Mouse (Mus musculus) liver, embryonic 11.5 days (tissue): ENCODE measurements at regions not wholly inside any gene's neighbourhood (a gene's known extent, or its start where the extent isn't known, plus 50 kb on each side); places are given as distances from the start of the nearest gene placed in this dataset.

Experiments used
- ATAC-seq: fragments of 200-750 bp; cut with Nextera tagmentation; replicated peaks from 2 replicates; pipeline ENCODE4 v1.8.0; 2017; ENCODE audit warnings: moderate number of reproducible peaks, mild to moderate bottlenecking, moderate TSS enrichment, moderate library complexity; ENCODE audit not compliant: low FRiP score
- DNase-seq: peaks from one replicate; pipeline ENCODE4 v3.0.0-alpha.2; 2017; ENCODE audit warnings: low spot score
- H3K27ac ChIP-seq: fragments of 300-500 bp; sonication (generic); 2 replicates; pipeline ENCODE4 v1.5.1; 2014; ENCODE audit warnings: mild to moderate bottlenecking, low read depth, low read length, control low read depth
- H3K27me3 ChIP-seq: fragments of 300-500 bp; sonication (generic); replicated peaks from 2 replicates; pipeline ENCODE4 v1.6.1; 2014; ENCODE audit warnings: low read length, mixed read lengths; ENCODE audit not compliant: control insufficient read depth, insufficient read depth
- H3K36me3 ChIP-seq: fragments of 300-500 bp; sonication (generic); 2 replicates; pipeline ENCODE4 v1.6.1; 2014; ENCODE audit warnings: mild to moderate bottlenecking, low read length, moderate library complexity, mixed read lengths; ENCODE audit not compliant: control insufficient read depth, insufficient read depth
- H3K4me1 ChIP-seq: fragments of 300-500 bp; sonication (generic); replicated peaks from 2 replicates; pipeline ENCODE4 v1.6.1; 2014; ENCODE audit warnings: low read length, mixed read lengths; ENCODE audit not compliant: control insufficient read depth, insufficient read depth
- H3K4me2 ChIP-seq: fragments of 300-500 bp; sonication (generic); 2 replicates; pipeline ENCODE4 v1.6.1; 2014; ENCODE audit warnings: mild to moderate bottlenecking, control low read depth, moderate library complexity
- H3K4me3 ChIP-seq: fragments of 300-500 bp; sonication (generic); 2 replicates; pipeline ENCODE4 v1.5.1; 2014; ENCODE audit warnings: low read depth, low read length, control low read depth
- H3K9ac ChIP-seq: fragments of 300-500 bp; sonication (generic); 2 replicates; pipeline ENCODE4 v1.6.1; 2014; ENCODE audit warnings: low read depth, low read length, control low read depth
- H3K9me3 ChIP-seq: fragments of 300-500 bp; sonication (generic); 2 replicates; pipeline ENCODE4 v1.6.1; 2016; ENCODE audit warnings: low read length, inconsistent platforms, mixed read lengths; ENCODE audit not compliant: control insufficient read depth
- WGBS: fragments of 180-500 bp; shearing (Covaris S2); extraction: QIAGEN DNeasy Blood & Tissue Kit; methylation state at CpG from one replicate; pipeline ENCODE4 v1.1.7; 2014; 5-methylcytosine and 5-hydroxymethylcytosine counted together

GRCm38 (mm10) chr3:40189529-40189928, 341.6 kb upstream of the Intu start:
- Histone ChIP-seq H3K4me1 (no peaks in the 10 kb centered on the region), H3K9me3 (no peaks in the 10 kb centered on the region), H3K4me2 (no peak overlapping the region), H3K4me3 (no peak overlapping the region), H3K9ac (no peak overlapping the region), H3K36me3 (no peaks in the 10 kb centered on the region), H3K27me3 (no peaks in the 10 kb centered on the region), H3K27ac (no peak overlapping the region)
- ATAC-seq: no peak
- no peak for DNase-seq
- WGBS: 75% methylated on average over 6 of the region's 6 CpGs

GRCm38 (mm10) chr3:40190024-40190423, 341.1 kb upstream of the Intu start:
- ATAC-seq: no peak
- no peak overlapping the region for H3K27ac ChIP-seq
- no peaks in the 10 kb centered on the region for H3K36me3 ChIP-seq
- H3K9me3 ChIP-seq: no peaks in the 10 kb centered on the region
- no peaks in the 10 kb centered on the region for H3K4me1 ChIP-seq
- no peak overlapping the region for H3K4me3 ChIP-seq
- H3K4me2 ChIP-seq: no peak overlapping the region
- H3K9ac ChIP-seq: no peak overlapping the region
- no peaks in the 10 kb centered on the region for H3K27me3 ChIP-seq
- DNase-seq: no peak
- WGBS: 70% methylated on average over 4 of the region's 4 CpGs

- ATAC-seq (no peak), DNase-seq (no peak)
- WGBS: 72% methylated on average over 4 of the region's 4 CpGs
- Histone ChIP-seq H3K9ac (no peak overlapping the region), H3K4me1 (no peaks in the 10 kb centered on the region), H3K4me2 (no peak overlapping the region), H3K4me3 (no peak overlapping the region), H3K27ac (no peak overlapping the region), H3K9me3 (no peaks in the 10 kb centered on the region), H3K27me3 (no peaks in the 10 kb centered on the region), H3K36me3 (no peaks in the 10 kb centered on the region)
Measured at GRCm38 (mm10) chr3:40200174-40200573, 330.9 kb upstream of the Intu start.

DNA sequence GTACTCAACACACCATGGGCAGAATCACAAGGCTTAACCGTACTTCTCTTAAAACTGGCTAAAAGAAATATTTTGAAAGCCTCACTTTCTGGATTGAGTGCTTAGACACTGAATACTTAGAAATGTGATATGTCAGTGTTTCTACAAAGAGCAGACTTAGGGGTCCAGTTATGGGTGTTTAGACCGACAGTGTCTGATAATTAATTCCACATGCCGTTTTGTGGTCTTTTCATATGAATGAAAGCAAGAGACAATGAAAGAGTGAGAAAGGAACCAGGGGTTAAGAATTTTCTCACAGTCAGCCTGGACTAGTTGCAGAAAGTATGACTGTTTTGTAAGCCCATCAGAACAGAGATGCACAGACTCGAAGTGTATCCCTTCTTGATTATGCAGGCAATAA, 324.8 kb upstream of the Intu start:
- no peaks in the 10 kb centered on the region for H3K4me1 ChIP-seq
- H3K4me3 ChIP-seq: no peak overlapping the region
- no peaks in the 10 kb centered on the region for H3K27me3 ChIP-seq
- no peak overlapping the region for H3K9ac ChIP-seq
- DNase-seq (no peak), ATAC-seq (no peak)
- H3K4me2 ChIP-seq: no peak overlapping the region
- no peaks in the 10 kb centered on the region for H3K9me3 ChIP-seq
- H3K27ac ChIP-seq: no peak overlapping the region
- no peaks in the 10 kb centered on the region for H3K36me3 ChIP-seq
- WGBS: 81% methylated on average over 4 of the region's 4 CpGs

- no peak overlapping the region for H3K4me2 ChIP-seq
- DNase-seq (no peak), ATAC-seq (no peak)
- no peak overlapping the region for H3K27ac ChIP-seq
- H3K27me3 ChIP-seq: no peaks in the 10 kb centered on the region
- no peak overlapping the region for H3K4me3 ChIP-seq
- no peaks in the 10 kb centered on the region for H3K36me3 ChIP-seq
- no peaks in the 10 kb centered on the region for H3K4me1 ChIP-seq
- H3K9ac ChIP-seq: no peak overlapping the region
- H3K9me3 ChIP-seq: no peaks in the 10 kb centered on the region
Measured at GRCm38 (mm10) chr3:40211793-40212192, 319.3 kb upstream of the Intu start.

GRCm38 (mm10) chr3:40226772-40227171, 304.3 kb upstream of the Intu start:
- H3K36me3 ChIP-seq: no peaks in the 10 kb centered on the region
- ATAC-seq (no peak), DNase-seq (no peak)

GRCm38 (mm10) chr3:40243499-40244101, 287.5 kb upstream of the Intu start:
- Histone ChIP-seq H3K36me3 (no peaks in the 10 kb centered on the region), H3K27ac (no peak overlapping the region), H3K4me1 (no peaks in the 10 kb centered on the region), H3K27me3 (no peaks in the 10 kb centered on the region), H3K9me3 (no peaks in the 10 kb centered on the region), H3K4me3 (no peak overlapping the region), H3K9ac (no peak overlapping the region), H3K4me2 (no peak overlapping the region)
- no peak for DNase-seq
- ATAC-seq: no peak
- 82% methylated on average over 4 of the region's 4 CpGs for WGBS

More at GRCm38 (mm10) chr3:40226772-40227171, 304.3 kb upstream of the Intu start:
- no peak overlapping the region for H3K9ac ChIP-seq
- H3K4me1 ChIP-seq: no peaks in the 10 kb centered on the region
- H3K9me3 ChIP-seq: no peaks in the 10 kb centered on the region
- 68% methylated on average over 1 of the region's 1 CpGs for WGBS
- H3K27ac ChIP-seq: no peak overlapping the region
- no peak overlapping the region for H3K4me2 ChIP-seq
- no peaks in the 10 kb centered on the region for H3K27me3 ChIP-seq
- no peak overlapping the region for H3K4me3 ChIP-seq

DNA sequence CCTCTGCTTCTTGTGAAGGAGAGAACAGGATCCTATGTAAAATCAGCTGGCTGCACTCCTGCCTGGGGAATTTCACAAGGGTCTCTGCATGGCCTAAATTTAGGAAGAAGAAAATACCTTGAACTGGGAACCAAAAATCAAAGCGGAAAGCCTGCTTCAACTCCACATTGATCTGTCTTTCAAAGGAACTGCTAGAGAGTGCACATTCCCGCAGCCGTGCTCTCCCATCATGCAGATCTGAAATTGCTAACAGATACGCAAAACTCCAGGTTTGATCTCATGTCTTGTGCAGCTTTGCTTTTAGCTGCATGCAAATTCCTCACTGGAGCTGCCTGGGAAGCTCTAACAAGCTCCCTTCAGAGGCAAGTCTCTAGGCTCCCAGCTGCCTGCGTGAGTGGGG, 276.7 kb upstream of the Intu start:
- no peak overlapping the region for H3K27ac ChIP-seq
- ATAC-seq (no peak), DNase-seq (no peak)
- no peaks in the 10 kb centered on the region for H3K36me3 ChIP-seq
- WGBS: 53% methylated on average over 5 of the region's 5 CpGs
- H3K4me2 ChIP-seq: no peak overlapping the region
- H3K9ac ChIP-seq: no peak overlapping the region
- no peak overlapping the region for H3K4me3 ChIP-seq
- H3K9me3 ChIP-seq: no peaks in the 10 kb centered on the region
- no peaks in the 10 kb centered on the region for H3K4me1 ChIP-seq
- H3K27me3 ChIP-seq: no peaks in the 10 kb centered on the region

- Histone ChIP-seq H3K27ac (no peak overlapping the region), H3K4me1 (no peaks in the 10 kb centered on the region), H3K9me3 (no peaks in the 10 kb centered on the region), H3K27me3 (no peaks in the 10 kb centered on the region), H3K4me2 (no peak overlapping the region), H3K36me3 (no peaks in the 10 kb centered on the region), H3K9ac (no peak overlapping the region), H3K4me3 (no peak overlapping the region)
- DNase-seq (no peak), ATAC-seq (no peak)
- 78% methylated on average over 7 of the region's 7 CpGs for WGBS
Measured at GRCm38 (mm10) chr3:40262536-40262935, 268.6 kb upstream of the Intu start.
